Mouse (Mus musculus) cortical plate, adult 2 months (tissue): ENCODE measurements at regions not wholly inside any gene's neighbourhood (a gene's known extent, or its start where the extent isn't known, plus 50 kb on each side); places are given as distances from the start of the nearest gene placed in this dataset.

Experiments used
- H3K27ac ChIP-seq: fragments of 200-500 bp; 2 replicates; pipeline ENCODE4 v1.5.1; 2012; ENCODE audit warnings: low read length, control low read depth, inconsistent platforms; ENCODE audit not compliant: insufficient read depth
- H3K4me1 ChIP-seq: fragments of 200-500 bp; 2 replicates; pipeline ENCODE4 v1.6.1; 2011; ENCODE audit warnings: low read length; ENCODE audit not compliant: control insufficient read depth, insufficient read depth
- H3K4me3 ChIP-seq: fragments of 200-500 bp; 2 replicates; pipeline ENCODE4 v1.5.1; 2011; ENCODE audit warnings: mild to moderate bottlenecking, low read length, control low read depth; ENCODE audit not compliant: insufficient read depth
- CTCF ChIP-seq: fragments of 200-500 bp; IDR thresholded peaks from 2 replicates; pipeline ENCODE4 v1.5.1; 2011; ENCODE audit warnings: mild to moderate bottlenecking, control low read depth, low read length; ENCODE audit not compliant: insufficient read depth; ENCODE audit errors: extremely low read depth
- POLR2A ChIP-seq: fragments of 200-500 bp; IDR thresholded peaks from 2 replicates; pipeline ENCODE4 v1.6.1; 2011; ENCODE audit warnings: mild to moderate bottlenecking, low read length, control low read depth; ENCODE audit not compliant: insufficient read depth; ENCODE audit errors: extremely low read depth

- no peak overlapping the region for H3K4me3 ChIP-seq
- H3K4me1 ChIP-seq: no peaks in the 10 kb centered on the region
- TF ChIP-seq CTCF (no peak), POLR2A (no peak)
- no peak overlapping the region for H3K27ac ChIP-seq
These were observed 133.2 kb downstream of the Lpin1 start for GRCm38 (mm10) chr12:16477572-16477971.

DNA sequence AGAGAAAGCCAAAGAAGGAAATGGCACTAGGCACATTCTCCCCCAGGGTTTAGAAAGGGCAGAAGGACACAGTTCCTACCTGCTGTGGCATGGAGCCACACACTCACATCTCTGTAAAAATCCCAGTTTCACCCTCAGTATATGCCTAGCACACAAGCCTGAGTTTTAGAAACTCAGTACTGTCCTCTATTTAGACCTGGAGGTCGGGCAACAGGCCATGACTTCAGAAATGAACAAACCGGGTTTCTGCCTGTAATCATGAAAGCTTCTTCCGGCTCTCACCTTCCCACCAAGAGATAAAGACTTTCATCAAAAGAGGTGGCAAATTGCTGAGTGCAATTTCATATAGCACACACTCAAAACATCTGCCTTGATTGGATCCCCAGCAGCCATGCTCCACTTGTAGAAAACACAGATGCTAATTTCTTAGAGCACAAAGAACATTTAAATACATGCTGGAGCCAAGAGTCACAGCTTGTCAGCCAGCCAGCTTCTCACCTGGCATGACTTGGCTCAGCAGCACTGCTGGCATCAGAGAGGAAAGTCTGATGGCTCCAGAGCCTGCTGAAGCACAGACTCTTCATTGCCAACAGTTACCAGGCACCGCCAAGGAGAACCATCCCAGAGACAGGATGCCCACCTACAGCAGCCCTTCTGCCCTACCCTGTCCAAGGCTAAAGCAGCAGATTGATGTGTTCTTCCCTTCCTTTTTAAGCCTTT, 136.2 kb downstream of the Lpin1 start:
- Histone ChIP-seq H3K4me3 (no peak overlapping the region), H3K27ac (no peak overlapping the region), H3K4me1 (no peaks in the 10 kb centered on the region)
- TF ChIP-seq POLR2A (no peak), CTCF (no peak)

GRCm38 (mm10) chr12:16457419-16457818, 153.3 kb downstream of the Lpin1 start:
- H3K27ac ChIP-seq: no peak overlapping the region
- TF ChIP-seq POLR2A: no peak
- TF ChIP-seq CTCF: no peak
- H3K4me3 ChIP-seq: no peak overlapping the region
- H3K4me1 ChIP-seq: no peaks in the 10 kb centered on the region

- TF ChIP-seq POLR2A: no peak
- TF ChIP-seq CTCF: no peak
- Histone ChIP-seq H3K4me3 (no peak overlapping the region), H3K27ac (no peak overlapping the region), H3K4me1 (no peaks in the 10 kb centered on the region)
These were observed 159.9 kb downstream of the Lpin1 start for GRCm38 (mm10) chr12:16450771-16451435.

DNA sequence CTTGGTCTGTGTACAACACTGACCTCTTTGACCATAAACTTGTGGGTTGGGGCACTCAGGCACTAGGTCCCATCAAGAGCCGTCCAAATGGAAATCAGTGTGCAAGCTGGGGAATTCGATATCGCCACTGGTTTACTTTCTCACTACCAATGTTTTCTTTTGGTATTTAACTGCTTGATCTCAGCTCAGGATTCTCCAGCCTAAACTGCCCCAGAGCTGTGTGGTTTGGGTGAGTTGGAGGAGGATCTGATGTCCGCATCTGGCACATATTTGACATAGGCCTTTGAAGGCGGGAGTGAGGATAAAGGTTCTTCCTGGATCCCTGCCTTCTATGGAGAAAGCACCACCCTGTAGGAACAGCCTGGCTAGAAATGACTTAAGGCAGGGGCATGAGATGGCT, 172.0 kb downstream of the Lpin1 start:
- H3K27ac ChIP-seq: no peak overlapping the region
- H3K4me1 ChIP-seq: no peaks in the 10 kb centered on the region
- H3K4me3 ChIP-seq: no peak overlapping the region
- no peak for TF ChIP-seq CTCF
- TF ChIP-seq POLR2A: no peak

DNA sequence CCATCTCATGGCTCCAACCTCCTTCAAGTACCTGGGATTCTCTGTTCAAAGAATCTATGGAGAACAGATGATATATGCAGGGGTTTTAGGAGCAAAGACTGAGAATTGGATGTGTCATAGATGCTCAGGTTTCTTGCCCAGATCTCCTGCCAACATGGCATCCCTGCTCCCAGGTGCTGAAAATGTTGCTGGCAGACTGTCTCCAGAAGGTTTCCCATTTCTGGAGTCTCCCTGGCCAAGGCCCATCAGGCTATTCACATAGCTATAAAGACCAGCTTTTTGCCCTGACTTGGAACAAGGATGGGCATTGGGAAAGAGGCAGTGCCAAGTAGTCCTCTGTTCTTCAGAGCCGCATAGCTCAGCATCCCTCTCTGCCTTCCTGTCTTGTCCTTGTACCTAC, 173.8 kb downstream of the Lpin1 start:
- Histone ChIP-seq H3K4me3 (no peak overlapping the region), H3K27ac (no peak overlapping the region), H3K4me1 (no peaks in the 10 kb centered on the region)
- no peak for TF ChIP-seq CTCF

DNA sequence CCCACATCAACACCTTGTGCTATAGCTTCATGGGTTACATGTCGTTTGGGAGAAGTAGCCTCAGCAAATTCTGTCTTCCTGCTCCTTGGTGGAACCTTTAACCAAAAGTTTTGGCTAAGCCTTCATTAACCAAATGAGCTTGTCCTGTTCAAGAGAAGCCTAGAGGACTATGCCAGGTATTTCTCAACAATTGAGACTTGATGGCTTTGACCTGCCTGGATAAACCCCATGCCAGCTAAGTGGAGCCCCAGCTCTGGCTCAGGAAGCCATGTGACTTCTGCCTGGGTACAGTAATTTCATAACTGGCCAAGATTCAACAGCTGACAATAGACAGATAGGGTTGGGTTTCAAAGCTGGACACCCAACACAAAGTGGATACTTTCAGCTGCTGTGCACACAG, 174.5 kb downstream of the Lpin1 start:
- H3K27ac ChIP-seq: no peak overlapping the region

DNA sequence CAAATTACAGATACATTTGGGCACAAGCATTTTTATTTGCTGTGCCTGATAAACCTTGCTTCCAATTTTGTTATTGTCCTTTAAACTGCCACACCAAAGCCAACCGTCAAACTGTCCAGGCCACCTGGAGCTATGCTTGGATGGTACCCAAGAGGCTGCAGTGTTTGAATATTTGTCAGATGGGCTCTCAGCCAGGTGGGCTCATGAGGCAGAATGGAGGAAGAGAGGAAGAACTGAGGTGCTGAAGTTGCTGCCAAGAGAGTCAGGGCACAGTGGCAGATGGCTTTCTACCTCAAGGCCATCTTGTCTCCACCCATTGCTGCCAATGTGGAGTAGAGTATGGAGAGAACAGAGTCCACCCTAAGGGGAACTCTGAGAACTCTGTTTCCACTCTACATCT, 176.0 kb downstream of the Lpin1 start:
- Histone ChIP-seq H3K27ac (no peak overlapping the region), H3K4me3 (no peak overlapping the region), H3K4me1 (no peaks in the 10 kb centered on the region)
- TF ChIP-seq CTCF (no peak), POLR2A (no peak)

More for the DNA sequence above, 174.5 kb downstream of the Lpin1 start:
- TF ChIP-seq CTCF (no peak), POLR2A (no peak)
- H3K4me1 ChIP-seq: no peaks in the 10 kb centered on the region
- no peak overlapping the region for H3K4me3 ChIP-seq

GRCm38 (mm10) chr12:16434225-16434624, 176.5 kb downstream of the Lpin1 start:
- H3K27ac ChIP-seq: no peak overlapping the region

GRCm38 (mm10) chr12:16425980-16426379, 184.8 kb downstream of the Lpin1 start:
- TF ChIP-seq POLR2A (no peak), CTCF (no peak)
- H3K4me3 ChIP-seq: no peak overlapping the region
- H3K4me1 ChIP-seq: no peaks in the 10 kb centered on the region
- H3K27ac ChIP-seq: no peak overlapping the region

More at GRCm38 (mm10) chr12:16434225-16434624, 176.5 kb downstream of the Lpin1 start:
- no peak overlapping the region for H3K4me3 ChIP-seq
- no peaks in the 10 kb centered on the region for H3K4me1 ChIP-seq
- no peak for TF ChIP-seq CTCF
- no peak for TF ChIP-seq POLR2A
